Comparison of ENCODE assay signal across 37 mouse cellular contexts in the genomic region with DNA sequence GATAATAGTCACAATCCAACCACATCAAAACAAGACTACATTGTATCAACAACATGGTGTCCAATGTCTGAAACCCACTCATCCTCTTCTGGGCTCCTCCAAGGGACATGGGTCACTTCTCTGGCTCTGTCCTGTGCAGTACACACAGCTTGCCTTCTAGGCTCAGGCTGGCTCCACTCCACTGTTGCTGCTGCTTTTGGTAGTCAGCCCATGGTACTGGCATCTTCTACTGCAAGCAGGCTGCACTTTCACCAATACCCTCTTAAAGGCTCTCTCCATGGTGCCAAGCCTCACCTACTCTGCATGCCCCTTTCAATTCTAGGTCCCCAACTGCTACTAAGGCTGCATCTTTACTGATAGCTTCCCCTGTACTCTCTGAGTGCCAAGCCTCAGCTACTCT. TPM values are rescaled to one million over a fixed set of nuclear protein-coding genes. Genes with fewer than 3 reads are reported as not detected.
"Had no signal": no experiment of that assay in that cellular context is flagged by ENCODE, and none has a peak within 500 bp of the region (broad histone marks: within the 10 kb centered on the region; RNA-seq: fewer than 3 reads in every experiment).

No protein-coding gene starts in this region.

- H3K4me3 ChIP-seq: left cerebral cortex, adult 2 months; limb, embryonic 10.5 days; limb, embryonic 12.5 days; limb, embryonic 13.5 days; limb, embryonic 15.5 days; liver, embryonic 12.5 days; liver, embryonic 13.5 days; liver, embryonic 15.5 days; lung, embryonic 15.5 days; megakaryocyte, embryonic 14.5 days; midbrain, embryonic 10.5 days; midbrain, embryonic 12.5 days; midbrain, embryonic 13.5 days; myocyte; neural tube, embryonic 12.5 days had no signal

- H3K36me3 ChIP-seq: limb, embryonic 10.5 days; limb, embryonic 12.5 days; limb, embryonic 13.5 days; limb, embryonic 15.5 days; liver, embryonic 12.5 days; liver, embryonic 13.5 days; liver, embryonic 15.5 days; lung, embryonic 15.5 days; midbrain, embryonic 10.5 days; midbrain, embryonic 12.5 days; midbrain, embryonic 13.5 days; neural tube, embryonic 12.5 days had no signal

- DNase-seq: left cerebral cortex, postnatal 4 days; liver; liver, embryonic 13.5 days; liver, postnatal 0 days; lung, adult 18-20 months; lung, adult 2 months; lung, embryonic 14.5 days; lung, postnatal 10 days; lung, postnatal 14 days; lung, postnatal 36 days; lung, postnatal 4 days; midbrain, embryonic 14.5 days had no signal

- H3K9ac ChIP-seq: limb, embryonic 12.5 days; limb, embryonic 13.5 days; limb, embryonic 15.5 days; liver, embryonic 12.5 days; liver, embryonic 13.5 days; liver, embryonic 14.5 days; liver, embryonic 15.5 days; liver, postnatal 0 days; lung, embryonic 14.5 days; lung, embryonic 15.5 days; midbrain, embryonic 12.5 days; midbrain, embryonic 13.5 days; neural tube, embryonic 12.5 days had no signal

- H3K27ac ChIP-seq: left cerebral cortex, adult 2 months; limb, embryonic 10.5 days; limb, embryonic 12.5 days; limb, embryonic 13.5 days; limb, embryonic 15.5 days; liver, embryonic 12.5 days; liver, embryonic 13.5 days; liver, embryonic 14.5 days; liver, embryonic 15.5 days; lung, embryonic 15.5 days; macrophage; midbrain, embryonic 10.5 days; midbrain, embryonic 12.5 days; midbrain, embryonic 13.5 days; neural tube, embryonic 12.5 days had no signal

- ATAC-seq: liver, embryonic 12.5 days; liver, postnatal 0 days; lung, postnatal 0 days; midbrain, embryonic 13.5 days; midbrain, embryonic 16.5 days had no signal

- H3K9me3 ChIP-seq: limb, embryonic 10.5 days; limb, embryonic 13.5 days; limb, embryonic 15.5 days; liver, embryonic 13.5 days; lung, embryonic 15.5 days; midbrain, embryonic 12.5 days had no signal

- H3K4me1 ChIP-seq: limb, embryonic 10.5 days; limb, embryonic 12.5 days; limb, embryonic 13.5 days; limb, embryonic 15.5 days; liver, embryonic 12.5 days; liver, embryonic 13.5 days; liver, embryonic 15.5 days; lung, embryonic 15.5 days; megakaryocyte, embryonic 14.5 days; midbrain, embryonic 12.5 days; midbrain, embryonic 13.5 days had no signal

- H3K4me2 ChIP-seq: limb, embryonic 12.5 days; limb, embryonic 13.5 days; limb, embryonic 15.5 days; liver, embryonic 11.5 days; liver, embryonic 12.5 days; liver, embryonic 13.5 days; liver, embryonic 15.5 days; lung, embryonic 14.5 days; lung, embryonic 15.5 days; midbrain, embryonic 12.5 days; midbrain, embryonic 13.5 days; neural tube, embryonic 12.5 days had no signal

RNA-seq across cellular contexts. Expression of a gene that starts 41.2 kb away (rescaled TPM):
- total RNA-seq: liver, adult 2 months; megakaryocyte progenitor cell, adult 5-6 weeks; megakaryocyte, adult 5-6 weeks; monocyte, adult 5-6 weeks had no signal
- polyA plus RNA-seq: limb, embryonic 10.5 days; limb, embryonic 12.5 days; limb, embryonic 13.5 days; limb, embryonic 15.5 days; liver, adult 2 months; liver, embryonic 11.5 days; liver, embryonic 12.5 days; liver, embryonic 13.5 days; liver, embryonic 15.5 days; liver, embryonic 16.5 days; liver, postnatal 0 days; lung, adult 2 months; lung, embryonic 14.5 days; lung, embryonic 15.5 days; lung, embryonic 16.5 days; lung, postnatal 0 days; macrophage; myocyte had no signal

RNA-seq across cellular contexts. Expression of a gene that starts 43.8 kb away (rescaled TPM):
- polyA plus RNA-seq: macrophage had no signal
